Comparison of ENCODE assay signal across 8 mouse cellular contexts in the genomic region with DNA sequence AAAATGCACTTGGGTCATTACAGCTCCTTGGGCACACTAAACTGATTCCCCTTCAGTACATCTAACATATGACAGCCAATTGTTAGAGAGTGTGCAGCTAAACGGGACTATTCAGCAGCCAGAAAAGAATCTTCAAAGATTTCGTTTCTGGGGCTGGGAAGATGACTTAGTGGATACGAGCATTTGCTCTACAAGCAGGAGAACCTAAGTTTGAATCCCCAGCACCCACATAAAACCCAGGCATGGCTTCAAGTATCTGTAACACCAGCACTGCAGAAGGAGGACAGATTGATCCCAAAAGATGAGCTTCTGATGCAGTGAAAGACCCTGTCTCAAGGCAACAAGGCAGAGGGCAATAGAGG. TPM values are rescaled to one million over a fixed set of nuclear protein-coding genes. Genes with fewer than 3 reads are reported as not detected.
DNase-seq lines count a peak whose midpoint lies in the region; ATAC-seq and TF ChIP-seq lines count a peak whose summit lies in the region.

No protein-coding gene starts in this region.

- no peak for TF ChIP-seq CTCF in ES-Bruce4 (IDR thresholded peaks at IDR 0.05; ENCODE audit: low read depth, low read length)
- no peak for TF ChIP-seq CTCF in kidney, adult 2 months (conservative IDR thresholded peaks at IDR 0.05; ENCODE audit: insufficient read depth, insufficient read length, low read depth, low read length)

- no peaks in the 10 kb centered on the region for H3K9me3 ChIP-seq in heart, embryonic 13.5 days
- H3K9me3 ChIP-seq in ES-Bruce4 (replicated peaks; ENCODE audit: control insufficient read depth, insufficient read depth, low read length, poor library complexity, severe bottlenecking), result no peaks in the 10 kb centered on the region
- H3K9me3 ChIP-seq in forebrain, embryonic 13.5 days (replicated peaks), result no peaks in the 10 kb centered on the region
- no peaks in the 10 kb centered on the region for H3K9me3 ChIP-seq in liver, embryonic 13.5 days (replicated peaks)

- no peak for TF ChIP-seq POLR2A in ES-Bruce4 (IDR thresholded peaks at IDR 0.05; ENCODE audit: insufficient read depth, low read length)
- no peak for TF ChIP-seq POLR2A in kidney, adult 2 months (IDR thresholded peaks at IDR 0.05; ENCODE audit: low read depth, low read length)

- no peaks in the 10 kb centered on the region for H3K27me3 ChIP-seq in heart, embryonic 13.5 days (replicated peaks)
- no peaks in the 10 kb centered on the region for H3K27me3 ChIP-seq in ES-Bruce4 (ENCODE audit: control insufficient read depth, insufficient read depth, low read length, poor library complexity, severe bottlenecking)
- no peaks in the 10 kb centered on the region for H3K27me3 ChIP-seq in forebrain, embryonic 13.5 days
- H3K27me3 ChIP-seq in liver, embryonic 13.5 days, result no peaks in the 10 kb centered on the region
- no peaks in the 10 kb centered on the region for H3K27me3 ChIP-seq in kidney, adult 2 months (replicated peaks; ENCODE audit: control insufficient read depth, insufficient read depth, low read length)

- H3K27ac ChIP-seq in heart, embryonic 13.5 days (replicated peaks), result peak overlapping the region; percentile 96; the same call in 1 of the 2 replicates
- no peak overlapping the region for H3K27ac ChIP-seq in ES-Bruce4 (ENCODE audit: insufficient read depth, low read length)
- no peak overlapping the region for H3K27ac ChIP-seq in forebrain, embryonic 13.5 days
- H3K27ac ChIP-seq in liver, embryonic 13.5 days, result no peak overlapping the region
- no peak overlapping the region for H3K27ac ChIP-seq in kidney, adult 2 months (ENCODE audit: insufficient read depth, low read depth, low read length)

- H3K4me1 ChIP-seq in heart, embryonic 13.5 days, result peaks cover 30% of the 10 kb centered on the region
- no peaks in the 10 kb centered on the region for H3K4me1 ChIP-seq in ES-Bruce4 (ENCODE audit: control insufficient read depth, insufficient read depth, low read length)
- H3K4me1 ChIP-seq in forebrain, embryonic 13.5 days, result peaks cover 23% of the 10 kb centered on the region
- H3K4me1 ChIP-seq in liver, embryonic 13.5 days (replicated peaks), result peaks cover 22% of the 10 kb centered on the region
- peaks cover 10% of the 10 kb centered on the region for H3K4me1 ChIP-seq in kidney, adult 2 months (ENCODE audit: control insufficient read depth, insufficient read depth, low read length)

- peak overlapping the region; percentile 96 for H3K4me3 ChIP-seq in heart, embryonic 13.5 days
- no peak overlapping the region for H3K4me3 ChIP-seq in ES-Bruce4 (ENCODE audit: low read depth, low read length)
- peak overlapping the region; percentile 87; the same call in 1 of the 2 replicates for H3K4me3 ChIP-seq in forebrain, embryonic 13.5 days
- H3K4me3 ChIP-seq in liver, embryonic 13.5 days (replicated peaks), result peak overlapping the region; percentile 91; the same call in 1 of the 2 replicates
- H3K4me3 ChIP-seq in kidney, adult 2 months (ENCODE audit: insufficient read depth, low read depth, low read length), result no peak overlapping the region

- peak overlapping the region; percentile 87 for H3K4me2 ChIP-seq in heart, embryonic 13.5 days
- H3K4me2 ChIP-seq in forebrain, embryonic 13.5 days, result peak overlapping the region; percentile 75
- peak overlapping the region; percentile 96 for H3K4me2 ChIP-seq in liver, embryonic 13.5 days

- no peaks in the 10 kb centered on the region for H3K36me3 ChIP-seq in heart, embryonic 13.5 days
- H3K36me3 ChIP-seq in ES-Bruce4 (ENCODE audit: control insufficient read depth, insufficient read depth, low read length, poor library complexity, severe bottlenecking), result no peaks in the 10 kb centered on the region
- no peaks in the 10 kb centered on the region for H3K36me3 ChIP-seq in forebrain, embryonic 13.5 days (ENCODE audit: poor library complexity, severe bottlenecking)
- H3K36me3 ChIP-seq in liver, embryonic 13.5 days, result no peaks in the 10 kb centered on the region
- no peaks in the 10 kb centered on the region for H3K36me3 ChIP-seq in kidney, adult 2 months (ENCODE audit: control insufficient read depth, insufficient read depth, low read length)

- no peak for DNase-seq in heart, postnatal 14 days
- no peak for DNase-seq in liver, embryonic 13.5 days
- no peak for DNase-seq in urinary bladder, postnatal 36 days (ENCODE audit: low spot score in 2 of 2)
- DNase-seq in cerebellum, adult 11 months, result no peak
- DNase-seq in kidney, adult 2 months, result no peak

- ATAC-seq in heart, embryonic 13.5 days (ENCODE audit: extremely low read depth, insufficient number of reproducible peaks, low FRiP score, low TSS enrichment), result no peak
- no peak for ATAC-seq in forebrain, embryonic 13.5 days
- no peak for ATAC-seq in liver, embryonic 13.5 days (ENCODE audit: low read depth)

- TF ChIP-seq EP300 in ES-Bruce4 (IDR thresholded peaks at IDR 0.05; ENCODE audit: insufficient read depth, low read depth, low read length), result no peak

- intact Hi-C loops in heart, postnatal 14 days (cut with DNase I), result loop anchor here (5.0 kb wide), 1 partner anchor 57 kb away; no protein-coding TSS in a partner anchor

- WGBS in heart, embryonic 13.5 days, result 57% methylated on average over 3 of the region's 3 CpGs
- 44% methylated on average over 3 of the region's 3 CpGs for WGBS in forebrain, embryonic 13.5 days
- WGBS in liver, embryonic 13.5 days (ENCODE audit: insufficient replicate concordance), result 62% methylated on average over 3 of the region's 3 CpGs
- 57% methylated on average over 3 of the region's 3 CpGs for WGBS in kidney, adult 2 months

- H3K9ac ChIP-seq in heart, embryonic 13.5 days, result peak overlapping the region; percentile 96
- 0 out of 2 replicates have a peak overlapping the region, but pooled peaks have one; percentile 90 for H3K9ac ChIP-seq in ES-Bruce4 (ENCODE audit: low read depth, poor library complexity, severe bottlenecking)
- H3K9ac ChIP-seq in forebrain, embryonic 13.5 days, result peak overlapping the region; percentile 91
- no peak overlapping the region for H3K9ac ChIP-seq in liver, embryonic 13.5 days

RNA-seq across cellular contexts. Expression of a gene that starts 1.4 kb away (rescaled TPM):
- 11.9 and 13.7 TPM in 2 replicates for polyA plus RNA-seq in heart, embryonic 13.5 days (2015; fragmentation: Nextera tagmentation; extraction: Ambion mirVana)
- 10 to 100 TPM; 36.9 to 39.9 TPM for total RNA-seq in heart, postnatal 14 days (2021)
- 51.2 and 55.6 TPM in 2 replicates for polyA plus RNA-seq in ES-Bruce4 (2011; ENCODE audit: insufficient read depth, insufficient read length, low read depth, missing spikeins)
- polyA plus RNA-seq in forebrain, embryonic 13.5 days (2015; fragmentation: Nextera tagmentation; extraction: Ambion mirVana), result 30.1 and 31.3 TPM in 2 replicates
- 3.9 TPM in 2 replicates for polyA plus RNA-seq in liver, embryonic 13.5 days (2015; fragmentation: Nextera tagmentation; extraction: Ambion mirVana)
- polyA plus RNA-seq in kidney, adult 2 months (2012; rRNA removed), result 8.0 and 8.1 TPM in 2 replicates

RNA-seq across cellular contexts. Expression of a gene that starts 53.2 kb away (rescaled TPM):
- 14.1 and 15.5 TPM in 2 replicates for polyA plus RNA-seq in heart, embryonic 13.5 days (2015; fragmentation: Nextera tagmentation; extraction: Ambion mirVana)
- 10 to 100 TPM; 12.3 to 14.3 TPM for total RNA-seq in heart, postnatal 14 days (2021)
- polyA plus RNA-seq in ES-Bruce4 (2011; ENCODE audit: insufficient read depth, insufficient read length, low read depth, missing spikeins), result 19.9 and 20.6 TPM in 2 replicates
- 22.3 and 25.7 TPM in 2 replicates for polyA plus RNA-seq in forebrain, embryonic 13.5 days (2015; fragmentation: Nextera tagmentation; extraction: Ambion mirVana)
- polyA plus RNA-seq in liver, embryonic 13.5 days (2015; fragmentation: Nextera tagmentation; extraction: Ambion mirVana), result 11.2 and 13.1 TPM in 2 replicates
- polyA plus RNA-seq in kidney, adult 2 months (2012; rRNA removed), result 13.6 and 17.6 TPM in 2 replicates

Comparison
In these comparisons a context has a peak if more than half of its experiments do, and no peak if none do; other contexts are left out.
1. H3K4me3 ChIP-seq: peak in heart, embryonic 13.5 days (single experiment), forebrain, embryonic 13.5 days (single experiment) and liver, embryonic 13.5 days (single experiment); none in ES-Bruce4 (single experiment) and kidney, adult 2 months (single experiment).
2. Peak in every context shown above with its lines, with median percentiles within 50 percentile points of each other: H3K4me2 ChIP-seq.